Mouse (Mus musculus) stomach, postnatal 0 days (tissue): Measurements from ENCODE around the gene Coq7.

Experiments
- CTCF ChIP-seq: IDR thresholded peaks from 2 replicates; pipeline ENCODE4 v1.5.1; 2016; ENCODE audit warnings: antibody characterized with exemption, low read depth, mild to moderate bottlenecking, moderate library complexity
- EP300 ChIP-seq: optimal IDR thresholded peaks from 2 replicates; pipeline ENCODE3; 2016; ENCODE audit warnings: antibody characterized with exemption

- no peak for TF ChIP-seq CTCF
- no peak for TF ChIP-seq EP300
Observed at GRCm38 (mm10) chr7:118502333-118502732, 30.8 kb downstream of the Coq7 start.
